Mouse (Mus musculus) liver, embryonic 14.5 days (tissue): ENCODE results near the gene Ccl6. TPM values are rescaled to one million over a fixed set of nuclear protein-coding genes. Genes with fewer than 3 reads are reported as not detected.

Experiments used
- ATAC-seq: fragments of 200-750 bp; cut with Nextera tagmentation; 2 replicates; pipeline ENCODE4 v1.8.0; 2017; ENCODE audit warnings: moderate number of reproducible peaks, mild to moderate bottlenecking, moderate library complexity; ENCODE audit not compliant: insufficient read depth
- DNase-seq, 3 experiments: peaks; one replicate each; pipeline ENCODE4 v3.0.0-alpha.2; 2012 to 2013; ENCODE audit warnings: low read depth in 3 of 3, low spot score in 3 of 3
- H3K27ac ChIP-seq: fragments of 300-500 bp; sonication (generic); 2 replicates; pipeline ENCODE4 v1.5.1; 2014; ENCODE audit warnings: moderate library complexity, mild to moderate bottlenecking, control low read depth, inconsistent platforms
- H3K27me3 ChIP-seq: fragments of 300-500 bp; sonication (generic); 2 replicates; pipeline ENCODE4 v1.6.1; 2014; ENCODE audit warnings: mild to moderate bottlenecking, low read length, moderate library complexity; ENCODE audit not compliant: control insufficient read depth, insufficient read depth
- H3K36me3 ChIP-seq: fragments of 300-500 bp; sonication (generic); replicated peaks from 2 replicates; pipeline ENCODE4 v1.6.1; 2014; ENCODE audit warnings: low read depth; ENCODE audit not compliant: control insufficient read depth, insufficient read depth
- H3K4me1 ChIP-seq, 2 experiments: fragments of 200-500 bp in 1 of 2; fragments of 300-500 bp in 1 of 2; sonication (generic) in 1 of 2; replicated peaks; 2 replicates each; pipeline ENCODE4 v1.6.1; 2012 to 2014; ENCODE audit warnings: antibody characterized with exemption in 1 of 2, inconsistent platforms in 1 of 2, low read length in 1 of 2; ENCODE audit not compliant: control insufficient read depth in 2 of 2, insufficient read depth in 2 of 2
- H3K4me2 ChIP-seq: fragments of 300-500 bp; sonication (generic); 2 replicates; pipeline ENCODE4 v1.6.1; 2014; ENCODE audit warnings: low read depth, mild to moderate bottlenecking, control low read depth, moderate library complexity
- H3K4me3 ChIP-seq, 2 experiments: fragments of 200-500 bp in 1 of 2; fragments of 300-500 bp in 1 of 2; sonication (generic) in 1 of 2; 2 replicates each; pipeline ENCODE4 v1.5.1; 2012 to 2014; ENCODE audit warnings: low read depth in 2 of 2, low read length in 2 of 2, mild to moderate bottlenecking in 2 of 2, control low read depth in 1 of 2, inconsistent platforms in 1 of 2, moderate library complexity in 1 of 2; ENCODE audit not compliant: insufficient read depth in 1 of 2
- H3K9ac ChIP-seq: fragments of 300-500 bp; sonication (generic); replicated peaks from 2 replicates; pipeline ENCODE4 v1.6.1; 2014; ENCODE audit warnings: mild to moderate bottlenecking, control low read depth, moderate library complexity
- H3K9me3 ChIP-seq: fragments of 300-500 bp; sonication (generic); 2 replicates; pipeline ENCODE4 v1.6.1; 2016; ENCODE audit warnings: low read length, mixed read lengths; ENCODE audit not compliant: control insufficient read depth
- CTCF ChIP-seq: IDR thresholded peaks from 2 replicates; pipeline ENCODE4 v1.5.1; 2016; ENCODE audit warnings: antibody characterized with exemption, low read depth, control low read depth
- EP300 ChIP-seq: IDR thresholded peaks from 2 replicates; pipeline ENCODE4 v1.6.1; 2016; ENCODE audit warnings: antibody characterized with exemption, low read depth
- WGBS: fragments of 180-500 bp; shearing (Covaris S2); extraction: QIAGEN DNeasy Blood & Tissue Kit; methylation state at CpG from one replicate; pipeline ENCODE4 v1.1.7; 2014; ENCODE audit not compliant: insufficient replicate concordance; 5-methylcytosine and 5-hydroxymethylcytosine counted together
- polyA plus RNA-seq, 2 experiments: library from polyadenylated mRNA; depleted of rRNA in 1 of 2; stranded (reverse) in 1 of 2; unstranded in 1 of 2; fragments of >200 nt; fragmentation: Nextera tagmentation in 1 of 2; extraction: Ambion mirVana in 1 of 2; gene quantifications; 2 replicates each; pipeline versions ENCODE4 v1.2.1 to v1.2.3; 2012 to 2014

Gene Ccl6
- 2.4 and 2.6 TPM in 2 replicates for polyA plus RNA-seq (2012; rRNA removed)
- 9.2 and 12.7 TPM in 2 replicates for polyA plus RNA-seq (2014; fragmentation: Nextera tagmentation; extraction: Ambion mirVana)

GRCm38 (mm10) chr11:83592853-83593252, at the start of gene Ccl6:
Gene Ccl6, minus strand, starts transcription at chr11:83593087.
- Histone ChIP-seq H3K9me3 (no peaks in the 10 kb centered on the region), H3K4me1 (peaks cover 0 to 4% of the 10 kb centered on the region in 2 experiments; a peak in 2 of 4 replicates), H3K27me3 (no peaks in the 10 kb centered on the region), H3K4me2 (no peak within 1 kb of the TSS), H3K4me3 (no peak within 1 kb of the TSS), H3K36me3 (no peaks in the 10 kb centered on the region), H3K27ac (no peak within 1 kb of the TSS), H3K9ac (no peak within 1 kb of the TSS)
- ATAC-seq (no peak), DNase-seq (no peak)
- TF ChIP-seq EP300 (no peak), CTCF (no peak)
- WGBS, result 17% methylated on average over 2 of the region's 2 CpGs

GRCm38 (mm10) chr11:83641216-83641615, 48.3 kb upstream of the Ccl6 start:
- Histone ChIP-seq H3K9me3 (no peaks in the 10 kb centered on the region), H3K4me3 (no peak overlapping the region), H3K27ac (no peak overlapping the region), H3K9ac (no peak overlapping the region), H3K27me3 (no peaks in the 10 kb centered on the region), H3K36me3 (no peaks in the 10 kb centered on the region), H3K4me1 (no peaks in the 10 kb centered on the region), H3K4me2 (no peak overlapping the region)
- 14% methylated on average over 2 of the region's 2 CpGs for WGBS
- DNase-seq (no peak), ATAC-seq (no peak)
- TF ChIP-seq CTCF (no peak), EP300 (no peak)

GRCm38 (mm10) chr11:83640141-83640540, 47.3 kb upstream of the Ccl6 start:
- Histone ChIP-seq H3K27ac (no peak overlapping the region), H3K27me3 (no peaks in the 10 kb centered on the region), H3K4me1 (no peaks in the 10 kb centered on the region), H3K9me3 (no peaks in the 10 kb centered on the region), H3K4me3 (no peak overlapping the region), H3K36me3 (no peaks in the 10 kb centered on the region), H3K9ac (no peak overlapping the region), H3K4me2 (no peak overlapping the region)
- TF ChIP-seq EP300 (peak; percentile 21; the same call in 1 of the 2 replicates), CTCF (no peak)
- ATAC-seq, result no peak
- WGBS, result 12% methylated on average over 5 of the region's 5 CpGs
- peak in 2 of 3 experiments; percentile 17 to 24 for DNase-seq

GRCm38 (mm10) chr11:83639533-83639932, 46.6 kb upstream of the Ccl6 start:
- Histone ChIP-seq H3K9ac (no peak overlapping the region), H3K4me3 (no peak overlapping the region), H3K36me3 (no peaks in the 10 kb centered on the region), H3K9me3 (no peaks in the 10 kb centered on the region), H3K27me3 (no peaks in the 10 kb centered on the region), H3K4me2 (no peak overlapping the region), H3K4me1 (no peaks in the 10 kb centered on the region), H3K27ac (no peak overlapping the region)
- TF ChIP-seq CTCF (peak; percentile 25), EP300 (no peak)
- ATAC-seq, result no peak
- 28% methylated on average over 3 of the region's 3 CpGs for WGBS
- no peak for DNase-seq

GRCm38 (mm10) chr11:83638934-83639333, 46.0 kb upstream of the Ccl6 start:
- Histone ChIP-seq H3K27ac (no peak overlapping the region), H3K36me3 (no peaks in the 10 kb centered on the region), H3K9ac (no peak overlapping the region), H3K4me2 (no peak overlapping the region), H3K4me1 (no peaks in the 10 kb centered on the region), H3K4me3 (no peak overlapping the region), H3K9me3 (no peaks in the 10 kb centered on the region), H3K27me3 (no peaks in the 10 kb centered on the region)
- ATAC-seq, result no peak
- DNase-seq, result no peak
- no peak for TF ChIP-seq CTCF
- TF ChIP-seq EP300, result no peak
- 30% methylated on average over 2 of the region's 2 CpGs for WGBS
